Mouse (Mus musculus) embryonic facial prominence, embryonic 11.5 days (tissue): ENCODE results near the gene Gja5. TPM values are rescaled to one million over a fixed set of nuclear protein-coding genes. Genes with fewer than 3 reads are reported as not detected.

ENCODE experiments used
- ATAC-seq: fragments of 200-750 bp; cut with Nextera tagmentation; replicated peaks from 2 replicates; pipeline ENCODE4 v1.8.0; 2017; ENCODE audit warnings: low read depth; ENCODE audit not compliant: insufficient number of reproducible peaks, low FRiP score, low TSS enrichment
- DNase-seq: peaks from one replicate; pipeline ENCODE4 v3.0.0-alpha.2; 2015; ENCODE audit warnings: low spot score
- H3K27ac ChIP-seq: fragments of 300-500 bp; sonication (generic); replicated peaks from 2 replicates; pipeline ENCODE4 v1.5.1; 2014; ENCODE audit warnings: mild to moderate bottlenecking, low read depth, low read length, control low read depth
- H3K27me3 ChIP-seq: fragments of 300-500 bp; sonication (generic); 2 replicates; pipeline ENCODE4 v1.6.1; 2014; ENCODE audit warnings: mild to moderate bottlenecking, low read length, moderate library complexity, mixed read lengths; ENCODE audit not compliant: control insufficient read depth, insufficient read depth
- H3K36me3 ChIP-seq: fragments of 300-500 bp; sonication (generic); replicated peaks from 2 replicates; pipeline ENCODE4 v1.6.1; 2014; ENCODE audit warnings: low read depth, mild to moderate bottlenecking, low read length, moderate library complexity, mixed read lengths; ENCODE audit not compliant: control insufficient read depth, insufficient read depth
- H3K4me1 ChIP-seq: fragments of 300-500 bp; sonication (generic); 2 replicates; pipeline ENCODE4 v1.6.1; 2014; ENCODE audit warnings: low read length, mixed read lengths; ENCODE audit not compliant: control insufficient read depth, insufficient read depth
- H3K4me2 ChIP-seq: fragments of 300-500 bp; sonication (generic); 2 replicates; pipeline ENCODE4 v1.6.1; 2014; ENCODE audit warnings: low read depth, mild to moderate bottlenecking, control low read depth, low read length, moderate library complexity
- H3K4me3 ChIP-seq: fragments of 300-500 bp; sonication (generic); 2 replicates; pipeline ENCODE4 v1.5.1; 2014; ENCODE audit warnings: low read depth, low read length, control low read depth
- H3K9ac ChIP-seq: fragments of 300-500 bp; sonication (generic); replicated peaks from 2 replicates; pipeline ENCODE4 v1.6.1; 2014; ENCODE audit warnings: mild to moderate bottlenecking, control low read depth, low read length
- H3K9me3 ChIP-seq: fragments of 300-500 bp; sonication (generic); replicated peaks from 2 replicates; pipeline ENCODE4 v1.6.1; 2016; ENCODE audit warnings: mild to moderate bottlenecking, low read length, inconsistent platforms, mixed read lengths; ENCODE audit not compliant: control insufficient read depth
- WGBS: fragments of 180-500 bp; shearing (Covaris S2); extraction: QIAGEN DNeasy Blood & Tissue Kit; methylation state at CpG from one replicate; pipeline ENCODE4 v1.1.7; 2014; 5-methylcytosine and 5-hydroxymethylcytosine counted together
- polyA plus RNA-seq: library from polyadenylated mRNA; unstranded; fragments of >200 nt; fragmentation: Nextera tagmentation; extraction: Ambion mirVana; gene quantifications from 2 replicates; pipeline ENCODE4 v1.2.1, GENCODE M21; 2014

The Gja5 gene
- polyA plus RNA-seq, 1 experiment from 2014 or later: 3.0 TPM

- ATAC-seq: no peak
- no peaks in the 10 kb centered on the region for H3K4me1 ChIP-seq
- no peaks in the 10 kb centered on the region for H3K36me3 ChIP-seq
- H3K27me3 ChIP-seq: no peaks in the 10 kb centered on the region
- no peak overlapping the region for H3K9ac ChIP-seq
- 92% methylated on average over 10 of the region's 10 CpGs for WGBS
- H3K9me3 ChIP-seq: no peaks in the 10 kb centered on the region
- no peak overlapping the region for H3K4me3 ChIP-seq
- DNase-seq: no peak
- H3K4me2 ChIP-seq: no peak overlapping the region
- no peak overlapping the region for H3K27ac ChIP-seq
Measured at GRCm38 (mm10) chr3:97003111-97003510, 98.6 kb downstream of the Gja5 start.

- H3K4me2 ChIP-seq: no peak overlapping the region
- H3K9me3 ChIP-seq: no peaks in the 10 kb centered on the region
- H3K27me3 ChIP-seq: no peaks in the 10 kb centered on the region
- DNase-seq: no peak
- H3K27ac ChIP-seq: no peak overlapping the region
- no peaks in the 10 kb centered on the region for H3K36me3 ChIP-seq
- no peaks in the 10 kb centered on the region for H3K4me1 ChIP-seq
- no peak overlapping the region for H3K4me3 ChIP-seq
- ATAC-seq: no peak
- WGBS: 79% methylated on average over 4 of the region's 4 CpGs
- no peak overlapping the region for H3K9ac ChIP-seq
Measured at GRCm38 (mm10) chr3:97004509-97004908, 100.0 kb downstream of the Gja5 start.

GRCm38 (mm10) chr3:97007010-97007448 lies 102.5 kb downstream of the Gja5 start:
- no peak overlapping the region for H3K9ac ChIP-seq
- H3K9me3 ChIP-seq: no peaks in the 10 kb centered on the region
- no peak overlapping the region for H3K27ac ChIP-seq
- no peaks in the 10 kb centered on the region for H3K4me1 ChIP-seq
- no peak for DNase-seq
- H3K27me3 ChIP-seq: no peaks in the 10 kb centered on the region
- no peak for ATAC-seq
- no peak overlapping the region for H3K4me2 ChIP-seq
- H3K4me3 ChIP-seq: no peak overlapping the region
- WGBS: 64% methylated on average over 3 of the region's 3 CpGs
- H3K36me3 ChIP-seq: no peaks in the 10 kb centered on the region

GRCm38 (mm10) chr3:97025226-97025625 lies 120.7 kb downstream of the Gja5 start:
- Histone ChIP-seq H3K9ac (no peak overlapping the region), H3K27ac (no peak overlapping the region), H3K4me1 (no peaks in the 10 kb centered on the region), H3K4me3 (no peak overlapping the region), H3K9me3 (no peaks in the 10 kb centered on the region), H3K27me3 (no peaks in the 10 kb centered on the region), H3K36me3 (no peaks in the 10 kb centered on the region), H3K4me2 (no peak overlapping the region)
- DNase-seq: no peak
- ATAC-seq: no peak
- WGBS: 68% methylated on average over 5 of the region's 5 CpGs

DNA sequence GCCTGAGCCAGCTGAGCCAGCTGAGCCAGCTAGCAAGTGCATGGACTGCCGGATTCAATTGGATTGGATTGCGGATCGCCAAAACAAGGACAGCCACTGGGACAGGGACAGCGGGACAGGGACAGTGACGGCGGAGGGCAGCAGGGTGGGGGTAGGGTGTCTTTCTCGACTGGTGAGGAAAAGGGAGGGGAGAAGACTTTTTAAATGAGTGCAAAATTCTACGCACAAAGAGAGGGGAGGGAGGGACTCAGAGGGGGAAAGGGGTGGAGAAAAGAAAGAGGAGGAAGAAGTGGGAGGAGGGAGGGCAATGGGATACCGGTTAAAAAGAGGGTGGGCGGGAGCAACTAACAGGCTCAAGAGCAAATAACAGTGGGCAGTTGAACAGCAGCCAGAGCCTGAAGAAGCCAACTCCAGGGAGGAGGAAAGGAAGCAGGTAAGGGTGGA lies 127.6 kb downstream of the Gja5 start:
- Histone ChIP-seq H3K27ac (no peak overlapping the region), H3K9ac (peak overlapping the region; percentile 39; the same call in 1 of the 2 replicates), H3K36me3 (no peaks in the 10 kb centered on the region), H3K4me1 (peaks cover 4% of the 10 kb centered on the region; the same call in 1 of the 2 replicates), H3K27me3 (no peaks in the 10 kb centered on the region), H3K4me3 (peak overlapping the region; percentile 33), H3K4me2 (peak overlapping the region; percentile 39), H3K9me3 (no peaks in the 10 kb centered on the region)
- ATAC-seq: no peak
- WGBS: 1% methylated on average over 10 of the region's 10 CpGs
- peak; percentile 58 for DNase-seq

- H3K4me1 ChIP-seq: peaks cover 4% of the 10 kb centered on the region; the same call in 1 of the 2 replicates
- no peak overlapping the region for H3K4me3 ChIP-seq
- H3K4me2 ChIP-seq: no peak overlapping the region
- DNase-seq (no peak), ATAC-seq (no peak)
- H3K27me3 ChIP-seq: no peaks in the 10 kb centered on the region
- no peaks in the 10 kb centered on the region for H3K9me3 ChIP-seq
- WGBS: 89% methylated on average over 3 of the region's 3 CpGs
- H3K36me3 ChIP-seq: no peaks in the 10 kb centered on the region
- H3K9ac ChIP-seq: no peak overlapping the region
- no peak overlapping the region for H3K27ac ChIP-seq
Measured at GRCm38 (mm10) chr3:97035558-97035957, 131.1 kb downstream of the Gja5 start.

GRCm38 (mm10) chr3:97037119-97037518 lies 132.6 kb downstream of the Gja5 start:
- H3K4me3 ChIP-seq: no peak overlapping the region
- no peak overlapping the region for H3K27ac ChIP-seq
- no peaks in the 10 kb centered on the region for H3K36me3 ChIP-seq
- no peak overlapping the region for H3K9ac ChIP-seq
- no peaks in the 10 kb centered on the region for H3K27me3 ChIP-seq
- no peak for DNase-seq
- ATAC-seq: no peak
- 60% methylated on average over 6 of the region's 6 CpGs for WGBS
- H3K4me1 ChIP-seq: peaks cover 4% of the 10 kb centered on the region; the same call in 1 of the 2 replicates
- H3K4me2 ChIP-seq: no peak overlapping the region
- no peaks in the 10 kb centered on the region for H3K9me3 ChIP-seq

DNA sequence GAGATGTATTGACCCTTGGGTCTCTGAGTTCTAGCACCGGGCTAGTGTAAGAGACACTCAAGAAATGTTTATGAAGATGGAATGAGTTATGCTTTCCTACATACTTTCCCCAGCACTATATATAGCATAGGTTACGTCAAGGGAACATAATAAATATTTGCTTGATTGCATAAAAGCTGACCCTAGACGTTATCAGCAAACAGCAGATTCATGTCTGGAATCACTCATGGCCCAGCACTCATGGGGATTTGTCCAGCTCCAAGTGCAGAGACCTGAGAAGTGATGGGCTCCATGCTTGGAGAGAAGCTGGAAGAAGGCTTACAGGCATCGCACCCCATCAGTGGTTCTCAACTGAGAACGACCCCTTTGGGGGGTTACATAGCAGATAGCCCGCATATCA lies 135.2 kb downstream of the Gja5 start:
- no peaks in the 10 kb centered on the region for H3K36me3 ChIP-seq
- no peak overlapping the region for H3K27ac ChIP-seq
- no peak overlapping the region for H3K4me3 ChIP-seq
- WGBS: 90% methylated on average over 6 of the region's 6 CpGs
- no peak overlapping the region for H3K4me2 ChIP-seq
- H3K4me1 ChIP-seq: no peaks in the 10 kb centered on the region
- DNase-seq: no peak
- no peaks in the 10 kb centered on the region for H3K27me3 ChIP-seq
- H3K9me3 ChIP-seq: no peaks in the 10 kb centered on the region
- no peak overlapping the region for H3K9ac ChIP-seq
- no peak for ATAC-seq
